Mouse (Mus musculus) spleen, postnatal 4 days (tissue): ENCODE measurements around the gene Tfg.

ENCODE experiments used
- DNase-seq, 2 experiments: peaks; one replicate each; pipeline ENCODE4 v3.0.0; 2022; ENCODE audit warnings: low spot score in 2 of 2

Tfg gene

GRCm38 (mm10) chr16:56645251-56645650 is 72.0 kb downstream of the Tfg start:
- no peak for DNase-seq
